24 mouse cellular contexts compared by ENCODE assay signal in the genomic region with DNA sequence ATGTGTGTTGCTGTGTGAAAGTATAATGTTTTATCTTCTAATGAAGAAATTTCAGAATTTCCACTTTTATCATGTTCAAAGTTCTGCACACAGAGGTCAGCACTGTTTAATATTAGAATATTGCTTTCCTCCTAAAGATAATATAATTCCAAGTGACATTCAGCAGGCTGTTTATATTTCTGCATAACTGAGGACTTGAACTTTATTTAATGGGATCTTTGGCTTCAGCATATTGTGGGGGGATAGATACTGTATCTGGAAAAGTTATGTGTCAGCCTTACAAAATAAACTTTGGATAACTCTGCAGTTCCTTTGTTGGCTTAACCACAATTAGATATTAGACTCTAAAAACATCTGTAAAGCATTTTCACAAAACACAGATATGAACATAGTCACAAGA. TPM values are rescaled to one million over a fixed set of nuclear protein-coding genes. Genes with fewer than 3 reads are reported as not detected.
DNase-seq lines count a peak whose midpoint lies in the region; ATAC-seq and TF ChIP-seq lines count a peak whose summit lies in the region.
"Had no signal": no experiment of that assay in that cellular context is flagged by ENCODE, and none has a peak within 500 bp of the region (broad histone marks: within the 10 kb centered on the region; RNA-seq: fewer than 3 reads in every experiment).

No protein-coding gene starts in this region.

- H3K9me3 ChIP-seq in intestine, embryonic 15.5 days: no peaks in the 10 kb centered on the region
- H3K9me3 ChIP-seq in intestine, postnatal 0 days (ENCODE audit: control insufficient read depth): no peaks in the 10 kb centered on the region
- no peaks in the 10 kb centered on the region for H3K9me3 ChIP-seq in lung, embryonic 14.5 days (ENCODE audit: low read depth, low read length)
- H3K9me3 ChIP-seq in stomach, embryonic 16.5 days (replicated peaks; ENCODE audit: control insufficient read depth, low read length): no peaks in the 10 kb centered on the region
- H3K9me3 ChIP-seq: embryonic facial prominence, embryonic 12.5 days; embryonic facial prominence, embryonic 15.5 days; hindbrain, embryonic 12.5 days had no signal

- no peak overlapping the region for H3K4me3 ChIP-seq in intestine, embryonic 15.5 days (replicated peaks)
- no peak overlapping the region for H3K4me3 ChIP-seq in intestine, postnatal 0 days (ENCODE audit: low read depth, low read length)
- no peak overlapping the region for H3K4me3 ChIP-seq in lung, embryonic 14.5 days (ENCODE audit: low read depth, low read length)
- H3K4me3 ChIP-seq in lung, adult 2 months (replicated peaks; ENCODE audit: extremely low read depth, low read depth, low read length): no peak overlapping the region
- H3K4me3 ChIP-seq in stomach, embryonic 16.5 days (replicated peaks; ENCODE audit: low read length): no peak overlapping the region
- H3K4me3 ChIP-seq: embryonic facial prominence, embryonic 12.5 days; embryonic facial prominence, embryonic 15.5 days; gastrocnemius, adult 2 months; hindbrain, embryonic 12.5 days had no signal

- no peak for TF ChIP-seq CTCF in intestine, postnatal 0 days (IDR thresholded peaks at IDR 0.05; ENCODE audit: low read depth)
- no peak for TF ChIP-seq CTCF in lung, embryonic 14.5 days (IDR thresholded peaks at IDR 0.05; ENCODE audit: low read depth)
- no peak for TF ChIP-seq CTCF in lung, adult 2 months (IDR thresholded peaks at IDR 0.05; ENCODE audit: insufficient read depth, low read length)

- H3K9ac ChIP-seq in intestine, embryonic 15.5 days: no peak overlapping the region
- no peak overlapping the region for H3K9ac ChIP-seq in intestine, postnatal 0 days (ENCODE audit: low read depth, low read length)
- no peak overlapping the region for H3K9ac ChIP-seq in lung, embryonic 14.5 days
- H3K9ac ChIP-seq in stomach, embryonic 16.5 days (ENCODE audit: low read length): no peak overlapping the region
- H3K9ac ChIP-seq: embryonic facial prominence, embryonic 12.5 days; embryonic facial prominence, embryonic 15.5 days; forebrain, postnatal 0 days; hindbrain, embryonic 12.5 days had no signal

- no peak for TF ChIP-seq POLR2A in lung, adult 2 months (IDR thresholded peaks at IDR 0.05; ENCODE audit: borderline replicate concordance, extremely low read depth, low read depth, low read length)

- no peak overlapping the region for H3K4me2 ChIP-seq in intestine, embryonic 15.5 days (replicated peaks)
- H3K4me2 ChIP-seq in intestine, postnatal 0 days (replicated peaks; ENCODE audit: low read depth): no peak overlapping the region
- H3K4me2 ChIP-seq in lung, embryonic 14.5 days: no peak overlapping the region
- H3K4me2 ChIP-seq in stomach, embryonic 16.5 days (ENCODE audit: low read depth, low read length): no peak overlapping the region
- H3K4me2 ChIP-seq: embryonic facial prominence, embryonic 12.5 days; embryonic facial prominence, embryonic 15.5 days; heart, embryonic 11.5 days; hindbrain, embryonic 12.5 days had no signal

- H3K27ac ChIP-seq in intestine, embryonic 15.5 days: no peak overlapping the region
- no peak overlapping the region for H3K27ac ChIP-seq in intestine, postnatal 0 days (ENCODE audit: low read depth, low read length)
- H3K27ac ChIP-seq in lung, embryonic 14.5 days (ENCODE audit: low read depth): no peak overlapping the region; the same call in 1 of the 2 replicates
- no peak overlapping the region for H3K27ac ChIP-seq in stomach, embryonic 16.5 days (ENCODE audit: low read length)
- H3K27ac ChIP-seq: embryonic facial prominence, embryonic 12.5 days; embryonic facial prominence, embryonic 15.5 days; gastrocnemius, adult 2 months; hindbrain, embryonic 12.5 days had no signal

- peak; percentile 66; the same call in 1 of the 2 replicates for ATAC-seq in intestine, embryonic 15.5 days
- no peak for ATAC-seq in intestine, postnatal 0 days
- peak; percentile 75; the same call in 1 of the 2 replicates for ATAC-seq in lung, embryonic 14.5 days (ENCODE audit: insufficient read depth)
- peak; percentile 71; the same call in 1 of the 2 replicates for ATAC-seq in stomach, embryonic 16.5 days (ENCODE audit: insufficient read depth, low FRiP score)
- no peak for ATAC-seq in CD4-positive, CD25-positive, alpha-beta regulatory T cell, adult 4 months
- ATAC-seq: forebrain, embryonic 14.5 days; forebrain, postnatal 0 days had no signal

- DNase-seq in lung, embryonic 14.5 days: peak; percentile 33
- DNase-seq in lung, adult 2 months: no peak
- peak; percentile 25 for DNase-seq in 3T3-L1 (ENCODE audit: low read depth, low spot score)
- DNase-seq: adrenal gland, adult 2 months; adrenal gland, postnatal 14 days; B cell, adult 2 months; cerebellum, adult 11 months; cerebellum, adult 2 months; cerebellum, adult 9-11 months; cerebellum, postnatal 25 days; forebrain, postnatal 0 days; gastrocnemius, adult 2 months; gastrocnemius, postnatal 14 days had no signal

- no peaks in the 10 kb centered on the region for H3K4me1 ChIP-seq in intestine, embryonic 15.5 days (replicated peaks)
- H3K4me1 ChIP-seq in intestine, postnatal 0 days (replicated peaks; ENCODE audit: control insufficient read depth, insufficient read depth, low read length): no peaks in the 10 kb centered on the region
- H3K4me1 ChIP-seq in lung, embryonic 14.5 days (ENCODE audit: insufficient read depth): no peaks in the 10 kb centered on the region
- H3K4me1 ChIP-seq in lung, adult 2 months (ENCODE audit: control insufficient read depth, insufficient read depth, low read length): 0 out of 2 replicates have a peak, but pooled peaks cover 2% of the 10 kb centered on the region
- H3K4me1 ChIP-seq in stomach, embryonic 16.5 days (ENCODE audit: control insufficient read depth, insufficient read depth, low read length): peaks cover 9% of the 10 kb centered on the region
- H3K4me1 ChIP-seq: embryonic facial prominence, embryonic 12.5 days; embryonic facial prominence, embryonic 15.5 days; hindbrain, embryonic 12.5 days had no signal

- no peaks in the 10 kb centered on the region for H3K27me3 ChIP-seq in intestine, embryonic 15.5 days (replicated peaks)
- no peaks in the 10 kb centered on the region for H3K27me3 ChIP-seq in intestine, postnatal 0 days (replicated peaks; ENCODE audit: control insufficient read depth, insufficient read depth, low read length)
- H3K27me3 ChIP-seq in lung, embryonic 14.5 days (ENCODE audit: insufficient read depth, low read length): no peaks in the 10 kb centered on the region
- H3K27me3 ChIP-seq in stomach, embryonic 16.5 days (ENCODE audit: control insufficient read depth, insufficient read depth, low read length): no peaks in the 10 kb centered on the region
- H3K27me3 ChIP-seq: embryonic facial prominence, embryonic 12.5 days; embryonic facial prominence, embryonic 15.5 days; hindbrain, embryonic 12.5 days had no signal

- H3K36me3 ChIP-seq in intestine, embryonic 15.5 days: no peaks in the 10 kb centered on the region
- H3K36me3 ChIP-seq in intestine, postnatal 0 days (ENCODE audit: control insufficient read depth, insufficient read depth): no peaks in the 10 kb centered on the region
- H3K36me3 ChIP-seq in lung, embryonic 14.5 days (ENCODE audit: insufficient read depth): no peaks in the 10 kb centered on the region
- no peaks in the 10 kb centered on the region for H3K36me3 ChIP-seq in stomach, embryonic 16.5 days (ENCODE audit: control insufficient read depth, insufficient read depth, low read length)
- H3K36me3 ChIP-seq: embryonic facial prominence, embryonic 12.5 days; embryonic facial prominence, embryonic 15.5 days; hindbrain, embryonic 12.5 days had no signal

RNA-seq across cellular contexts. Expression of gene Cd200r3, which starts 40.6 kb away (rescaled TPM):
- polyA plus RNA-seq in intestine, embryonic 15.5 days (2015; fragmentation: Nextera tagmentation; extraction: Ambion mirVana): 0.45 and 0.75 TPM in 2 replicates
- 0.25 TPM in 1 of 2 replicates, not detected in the other for polyA plus RNA-seq in intestine, postnatal 0 days (2015; fragmentation: Nextera tagmentation; extraction: Ambion mirVana)
- polyA plus RNA-seq in lung, embryonic 14.5 days (2014; fragmentation: Nextera tagmentation; extraction: Ambion mirVana): 0.26 and 0.72 TPM in 2 replicates
- polyA plus RNA-seq in lung, adult 2 months (2012; rRNA removed): 0.19 and 0.38 TPM in 2 replicates
- polyA plus RNA-seq in stomach, embryonic 16.5 days (2015; fragmentation: Nextera tagmentation; extraction: Ambion mirVana): 0.71 and 1.3 TPM in 2 replicates
- polyA plus RNA-seq in CD4-positive, CD25-positive, alpha-beta regulatory T cell, adult 4 months (2017; shearing (Covaris generic)): 1 to 10 TPM; 1.4 to 1.8 TPM
- polyA plus RNA-seq: adrenal gland, adult 2 months; cerebellum, adult 2 months; embryonic facial prominence, embryonic 12.5 days; forebrain, embryonic 11.5 days; forebrain, embryonic 14.5 days; frontal cortex, adult 2 months; hindbrain, embryonic 12.5 days had no signal

Comparison
In these comparisons a context has a peak if more than half of its experiments do, and no peak if none do; other contexts are left out.
1. ATAC-seq: peak in intestine, embryonic 15.5 days (single experiment), lung, embryonic 14.5 days (single experiment) and stomach, embryonic 16.5 days (single experiment); none in intestine, postnatal 0 days (single experiment) and CD4-positive, CD25-positive, alpha-beta regulatory T cell, adult 4 months (single experiment).